Mouse (Mus musculus) kidney, postnatal 0 days (tissue): Measurements from ENCODE around the gene Sh3gl2. TPM values are rescaled to one million over a fixed set of nuclear protein-coding genes. Genes with fewer than 3 reads are reported as not detected.

Experiments used
- ATAC-seq: fragments of 200-750 bp; cut with Nextera tagmentation; replicated peaks from 2 replicates; pipeline ENCODE4 v1.8.0; 2017; ENCODE audit warnings: low read depth, moderate number of reproducible peaks, moderate TSS enrichment, moderate library complexity; ENCODE audit not compliant: low FRiP score
- DNase-seq: peaks from one replicate; pipeline ENCODE4 v3.0.0-alpha.2; 2016; ENCODE audit warnings: low spot score
- H3K27ac ChIP-seq: fragments of 300-500 bp; sonication (generic); 2 replicates; pipeline ENCODE4 v1.5.1; 2014; ENCODE audit warnings: mild to moderate bottlenecking
- H3K27me3 ChIP-seq: fragments of 300-500 bp; sonication (generic); 2 replicates; pipeline ENCODE4 v1.6.1; 2014; ENCODE audit warnings: low read length, mixed read lengths; ENCODE audit not compliant: insufficient read depth
- H3K36me3 ChIP-seq: fragments of 300-500 bp; sonication (generic); 2 replicates; pipeline ENCODE4 v1.6.1; 2014; ENCODE audit warnings: low read length, mixed read lengths; ENCODE audit not compliant: insufficient read depth
- H3K4me1 ChIP-seq: fragments of 300-500 bp; sonication (generic); replicated peaks from 2 replicates; pipeline ENCODE4 v1.6.1; 2014; ENCODE audit warnings: antibody characterized with exemption, low read length, mixed read lengths; ENCODE audit not compliant: insufficient read depth
- H3K4me2 ChIP-seq: fragments of 300-500 bp; sonication (generic); 2 replicates; pipeline ENCODE4 v1.6.1; 2014; ENCODE audit warnings: mild to moderate bottlenecking, low read length, moderate library complexity, mixed read lengths
- H3K4me3 ChIP-seq: fragments of 300-500 bp; sonication (generic); replicated peaks from 2 replicates; pipeline ENCODE4 v1.5.1; 2014; ENCODE audit warnings: low read depth, low read length
- H3K9ac ChIP-seq: fragments of 300-500 bp; sonication (generic); 2 replicates; pipeline ENCODE4 v1.6.1; 2014; ENCODE audit warnings: low read depth, low read length
- H3K9me3 ChIP-seq: fragments of 300-500 bp; sonication (generic); replicated peaks from 2 replicates; pipeline ENCODE4 v1.6.1; 2016; ENCODE audit warnings: low read length, inconsistent platforms, mixed read lengths
- CTCF ChIP-seq: IDR thresholded peaks from 2 replicates; pipeline ENCODE4 v1.5.1; 2016; ENCODE audit warnings: antibody characterized with exemption, low read depth, mild to moderate bottlenecking, moderate library complexity
- WGBS: fragments of 180-500 bp; shearing (Covaris S2); extraction: QIAGEN DNeasy Blood & Tissue Kit; methylation state at CpG from one replicate; pipeline ENCODE4 v1.1.7; 2014; 5-methylcytosine and 5-hydroxymethylcytosine counted together
- polyA plus RNA-seq: library from polyadenylated mRNA; unstranded; fragments of >200 nt; fragmentation: Nextera tagmentation; extraction: Ambion mirVana; gene quantifications from 2 replicates; pipeline ENCODE4 v1.2.1, GENCODE M21; 2015

Sh3gl2 gene
- polyA plus RNA-seq, 1 experiment from 2014 or later: 22.1 TPM

- TF ChIP-seq CTCF: no peak
- Histone ChIP-seq H3K4me3 (no peak overlapping the region), H3K4me2 (no peak overlapping the region), H3K27ac (no peak overlapping the region), H3K9ac (no peak overlapping the region), H3K27me3 (no peaks in the 10 kb centered on the region), H3K9me3 (no peaks in the 10 kb centered on the region), H3K36me3 (no peaks in the 10 kb centered on the region), H3K4me1 (no peaks in the 10 kb centered on the region)
- no peak for ATAC-seq
- WGBS: 88% methylated on average over 5 of the region's 5 CpGs
- DNase-seq: no peak
Measured at GRCm38 (mm10) chr4:85618746-85619145, 413.8 kb downstream of the Sh3gl2 start.

- Histone ChIP-seq H3K4me1 (no peaks in the 10 kb centered on the region), H3K36me3 (no peaks in the 10 kb centered on the region), H3K9ac (no peak overlapping the region), H3K27ac (no peak overlapping the region), H3K9me3 (no peaks in the 10 kb centered on the region), H3K4me2 (no peak overlapping the region), H3K27me3 (no peaks in the 10 kb centered on the region), H3K4me3 (no peak overlapping the region)
- no peak for DNase-seq
- no peak for TF ChIP-seq CTCF
- WGBS: 64% methylated on average over 3 of the region's 3 CpGs
- ATAC-seq: no peak
Measured at GRCm38 (mm10) chr4:85619261-85619660, 414.3 kb downstream of the Sh3gl2 start.

DNA sequence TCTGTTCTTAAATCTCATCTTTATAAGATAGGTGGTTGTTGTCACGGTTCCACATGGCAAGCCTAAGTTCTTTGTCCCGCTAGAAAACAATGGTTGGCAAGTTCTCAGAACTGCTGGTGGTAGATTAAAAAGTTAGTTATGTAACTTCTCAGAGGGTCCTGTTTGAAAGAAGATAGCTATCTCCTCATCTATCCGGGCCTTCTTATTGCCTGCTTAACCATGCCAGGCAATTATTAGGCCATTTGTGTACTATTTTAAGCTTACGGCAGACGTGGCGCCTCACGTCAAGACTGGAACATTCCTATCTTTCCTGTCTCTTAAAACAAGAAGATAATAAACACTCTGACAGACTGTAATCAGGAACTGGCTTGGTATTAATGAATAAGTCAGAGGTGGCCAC, 424.5 kb downstream of the Sh3gl2 start:
- TF ChIP-seq CTCF: no peak
- no peak overlapping the region for H3K4me2 ChIP-seq
- WGBS: 76% methylated on average over 7 of the region's 7 CpGs

DNA sequence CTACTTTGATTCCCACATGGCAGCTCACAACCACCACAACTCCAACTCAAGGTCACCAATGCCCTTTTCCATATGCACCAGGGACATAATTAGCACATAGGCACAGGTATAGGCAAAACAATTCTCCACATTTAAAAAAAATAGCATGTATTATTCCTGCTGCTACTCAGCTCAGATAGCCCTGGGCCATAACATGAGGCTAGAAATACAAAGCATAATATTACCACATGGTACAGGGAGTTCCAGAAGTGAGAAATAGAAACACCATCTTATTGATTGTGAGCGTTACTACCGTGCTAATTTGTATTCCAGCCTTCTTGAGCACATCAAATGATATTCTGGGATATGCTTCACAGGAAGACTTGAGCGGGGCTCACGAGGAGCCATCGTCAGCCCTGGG, 464.3 kb downstream of the Sh3gl2 start:
- no peaks in the 10 kb centered on the region for H3K9me3 ChIP-seq
- H3K27ac ChIP-seq: no peak overlapping the region
- no peaks in the 10 kb centered on the region for H3K36me3 ChIP-seq
- no peak overlapping the region for H3K4me3 ChIP-seq
- WGBS: 55% methylated on average over 5 of the region's 5 CpGs
- TF ChIP-seq CTCF: no peak
- H3K27me3 ChIP-seq: no peaks in the 10 kb centered on the region
- H3K9ac ChIP-seq: no peak overlapping the region
- DNase-seq: no peak
- no peak overlapping the region for H3K4me2 ChIP-seq
- ATAC-seq: no peak
- 0 out of 2 replicates have a peak, but pooled peaks cover 3% of the 10 kb centered on the region for H3K4me1 ChIP-seq

More for the DNA sequence above, 424.5 kb downstream of the Sh3gl2 start:
- no peak for ATAC-seq
- no peaks in the 10 kb centered on the region for H3K36me3 ChIP-seq
- DNase-seq: no peak
- H3K27ac ChIP-seq: no peak overlapping the region
- H3K4me1 ChIP-seq: no peaks in the 10 kb centered on the region
- H3K9me3 ChIP-seq: no peaks in the 10 kb centered on the region
- H3K9ac ChIP-seq: no peak overlapping the region
- H3K4me3 ChIP-seq: no peak overlapping the region
- H3K27me3 ChIP-seq: no peaks in the 10 kb centered on the region

DNA sequence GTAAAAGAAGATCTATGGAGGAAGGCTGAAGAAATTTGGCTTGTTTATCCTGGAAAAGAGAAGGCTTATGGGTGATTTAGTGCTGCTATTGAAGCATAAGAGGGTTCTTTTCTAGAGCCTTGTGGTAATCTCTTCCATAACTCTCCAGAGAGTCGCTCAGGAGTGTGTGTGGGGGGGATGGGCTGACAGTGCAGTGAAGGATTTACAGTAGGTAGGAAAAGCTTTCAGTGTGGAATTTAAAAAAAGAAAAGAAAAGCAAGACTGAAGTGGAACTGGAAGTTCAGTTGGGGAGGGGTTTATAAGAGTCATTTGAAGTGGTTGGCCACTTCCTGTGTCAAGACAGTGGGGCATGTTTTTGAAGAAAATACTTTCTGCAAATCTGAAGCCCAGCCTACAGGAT, 464.8 kb downstream of the Sh3gl2 start:
- ATAC-seq: no peak

GRCm38 (mm10) chr4:85672290-85672689, 467.4 kb downstream of the Sh3gl2 start:
- Histone ChIP-seq H3K4me1 (0 out of 2 replicates have a peak, but pooled peaks cover 3% of the 10 kb centered on the region), H3K27me3 (no peaks in the 10 kb centered on the region), H3K4me3 (no peak overlapping the region), H3K36me3 (no peaks in the 10 kb centered on the region), H3K27ac (no peak overlapping the region), H3K9me3 (no peaks in the 10 kb centered on the region), H3K4me2 (no peak overlapping the region), H3K9ac (no peak overlapping the region)
- ATAC-seq (peak; percentile 65; the same call in 1 of the 2 replicates), DNase-seq (peak; percentile 38)
- TF ChIP-seq CTCF: no peak
- 8% methylated on average over 4 of the region's 4 CpGs for WGBS

More for the DNA sequence above, 464.8 kb downstream of the Sh3gl2 start:
- Histone ChIP-seq H3K9me3 (no peaks in the 10 kb centered on the region), H3K27ac (no peak overlapping the region), H3K27me3 (no peaks in the 10 kb centered on the region), H3K36me3 (no peaks in the 10 kb centered on the region), H3K4me1 (0 out of 2 replicates have a peak, but pooled peaks cover 3% of the 10 kb centered on the region), H3K4me3 (no peak overlapping the region), H3K9ac (no peak overlapping the region), H3K4me2 (no peak overlapping the region)
- no peak for TF ChIP-seq CTCF
- WGBS: 15% methylated on average over 1 of the region's 1 CpGs
- DNase-seq: peak; percentile 69

DNA sequence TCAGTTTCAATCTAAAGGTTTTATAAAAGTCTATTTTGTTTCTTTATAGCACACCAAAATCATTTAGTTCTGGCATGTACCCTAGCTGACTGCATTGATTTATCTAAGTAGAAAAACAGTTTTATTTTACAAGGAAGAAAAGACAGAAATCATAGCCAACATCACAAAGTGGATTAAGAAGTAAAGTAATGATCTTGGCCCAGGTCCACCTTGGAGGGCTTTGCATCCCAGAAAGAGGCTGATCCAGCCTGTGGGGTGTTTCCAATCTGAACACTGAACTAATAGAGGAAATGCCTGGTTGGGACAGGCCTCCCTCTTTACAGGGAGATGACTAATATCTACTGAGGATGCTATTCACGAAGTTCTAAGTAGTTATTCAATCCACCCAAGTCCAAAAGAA, 472.7 kb downstream of the Sh3gl2 start:
- DNase-seq (peak; percentile 18), ATAC-seq (no peak)
- H3K9me3 ChIP-seq: no peaks in the 10 kb centered on the region
- no peaks in the 10 kb centered on the region for H3K27me3 ChIP-seq
- H3K27ac ChIP-seq: no peak overlapping the region
- no peaks in the 10 kb centered on the region for H3K4me1 ChIP-seq
- no peak overlapping the region for H3K4me2 ChIP-seq
- H3K36me3 ChIP-seq: no peaks in the 10 kb centered on the region
- no peak overlapping the region for H3K4me3 ChIP-seq
- WGBS: 32% methylated on average over 1 of the region's 1 CpGs
- no peak overlapping the region for H3K9ac ChIP-seq
- TF ChIP-seq CTCF: no peak
